Mouse (Mus musculus) forebrain, embryonic 11.5 days (tissue): ENCODE measurements around the gene Ldlrad3. TPM values are rescaled to one million over a fixed set of nuclear protein-coding genes. Genes with fewer than 3 reads are reported as not detected.

Experiments
- ATAC-seq: fragments of 200-750 bp; cut with Nextera tagmentation; replicated peaks from 2 replicates; pipeline ENCODE4 v1.8.0; 2017; ENCODE audit warnings: moderate TSS enrichment; ENCODE audit not compliant: low FRiP score
- DNase-seq: peaks from one replicate; pipeline ENCODE4 v3.0.0-alpha.2; 2017; ENCODE audit warnings: low spot score
- H3K27ac ChIP-seq: fragments of 300-500 bp; sonication (generic); 2 replicates; pipeline ENCODE4 v1.5.1; 2014; ENCODE audit warnings: low read depth, low read length
- H3K27me3 ChIP-seq: fragments of 300-500 bp; sonication (generic); 2 replicates; pipeline ENCODE4 v1.6.1; 2014; ENCODE audit warnings: mild to moderate bottlenecking, low read length, mixed read lengths; ENCODE audit not compliant: control insufficient read depth, insufficient read depth
- H3K36me3 ChIP-seq: fragments of 300-500 bp; sonication (generic); 2 replicates; pipeline ENCODE4 v1.6.1; 2014; ENCODE audit warnings: mild to moderate bottlenecking, low read length, moderate library complexity, mixed read lengths; ENCODE audit not compliant: control insufficient read depth, insufficient read depth
- H3K4me1 ChIP-seq: fragments of 300-500 bp; sonication (generic); replicated peaks from 2 replicates; pipeline ENCODE4 v1.6.1; 2014; ENCODE audit warnings: low read length, mixed read lengths; ENCODE audit not compliant: control insufficient read depth, insufficient read depth
- H3K4me2 ChIP-seq: fragments of 300-500 bp; sonication (generic); 2 replicates; pipeline ENCODE4 v1.6.1; 2014; ENCODE audit warnings: low read depth, mild to moderate bottlenecking, low read length, moderate library complexity, mixed read lengths; ENCODE audit not compliant: severe bottlenecking
- H3K4me3 ChIP-seq: fragments of 300-500 bp; sonication (generic); 2 replicates; pipeline ENCODE4 v1.5.1; 2014; ENCODE audit warnings: low read depth, low read length
- H3K9ac ChIP-seq: fragments of 300-500 bp; sonication (generic); 2 replicates; pipeline ENCODE4 v1.6.1; 2014; ENCODE audit warnings: low read length
- H3K9me3 ChIP-seq: fragments of 300-500 bp; sonication (generic); 2 replicates; pipeline ENCODE4 v1.6.1; 2016; ENCODE audit warnings: low read length, mixed read lengths; ENCODE audit not compliant: control insufficient read depth
- WGBS: fragments of 180-500 bp; shearing (Covaris S2); extraction: QIAGEN DNeasy Blood & Tissue Kit; methylation state at CpG from one replicate; pipeline ENCODE4 v1.1.7; 2014; 5-methylcytosine and 5-hydroxymethylcytosine counted together
- polyA plus RNA-seq: library from polyadenylated mRNA; unstranded; fragments of >200 nt; fragmentation: Nextera tagmentation; extraction: Ambion mirVana; gene quantifications from 2 replicates; pipeline ENCODE4 v1.2.1, GENCODE M21; 2014

The Ldlrad3 gene
- polyA plus RNA-seq, 1 experiment from 2014 or later = 60.7 TPM

DNA sequence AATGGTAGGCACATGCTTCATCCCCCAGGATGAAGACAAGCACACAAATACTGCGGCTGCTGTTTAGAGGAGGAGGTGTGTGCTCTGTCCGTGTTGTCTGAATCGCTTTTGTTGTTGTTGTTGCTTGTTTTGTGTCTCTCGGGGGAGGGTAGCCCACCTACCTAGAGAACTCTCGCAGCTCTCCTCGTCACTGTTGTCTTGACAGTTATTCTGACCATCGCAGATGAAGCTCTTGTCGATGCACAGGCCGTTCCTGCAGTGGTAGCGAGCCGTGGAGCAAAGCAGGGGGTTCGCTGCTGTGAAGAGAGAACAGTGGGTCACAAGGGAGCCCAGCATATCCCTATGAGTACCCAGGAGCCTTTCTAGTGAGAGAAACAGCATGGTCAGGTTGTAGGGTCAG, 128.4 kb downstream of the Ldlrad3 start:
- Histone ChIP-seq H3K36me3 (no peaks in the 10 kb centered on the region; the same call in 1 of the 2 replicates), H3K4me3 (no peak overlapping the region)
- ATAC-seq = no peak

DNA sequence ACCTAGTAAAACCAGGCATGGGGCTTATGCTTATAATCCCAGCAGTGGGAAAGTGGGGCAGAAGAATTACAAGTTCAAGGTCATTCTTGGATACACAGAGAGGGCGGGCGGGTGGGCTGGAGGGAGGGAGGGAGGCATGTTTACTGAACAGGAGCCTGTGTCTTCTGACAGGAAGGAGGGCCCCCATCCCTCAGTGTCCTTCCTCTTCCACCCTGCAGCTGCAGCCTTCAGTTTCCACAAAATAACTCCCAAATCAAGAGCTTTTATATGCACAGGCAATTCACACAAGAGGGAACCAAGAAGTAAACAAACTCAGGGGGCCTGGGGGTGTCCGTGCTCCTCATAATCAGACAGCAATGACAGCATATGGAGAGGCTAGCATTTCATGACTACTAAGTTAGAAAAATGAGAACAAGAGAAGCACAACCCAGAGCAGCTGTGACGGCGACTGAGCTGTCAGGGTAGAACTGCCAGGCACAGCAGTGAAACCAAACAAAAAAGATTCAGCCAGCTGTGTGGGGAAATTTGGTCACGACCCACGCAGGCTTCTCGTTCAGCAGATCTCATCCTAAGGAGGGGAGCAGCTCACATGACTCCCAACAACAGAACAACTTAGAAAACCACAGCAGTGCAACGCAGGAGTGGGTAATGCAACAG, 129.0 kb downstream of the Ldlrad3 start:
- ATAC-seq = no peak
- WGBS = 78% methylated on average over 9 of the region's 9 CpGs
- H3K4me2 ChIP-seq = no peak overlapping the region
- no peaks in the 10 kb centered on the region for H3K9me3 ChIP-seq
- no peaks in the 10 kb centered on the region for H3K4me1 ChIP-seq
- H3K4me3 ChIP-seq = no peak overlapping the region
- H3K36me3 ChIP-seq = no peaks in the 10 kb centered on the region; the same call in 1 of the 2 replicates
- no peaks in the 10 kb centered on the region for H3K27me3 ChIP-seq
- H3K9ac ChIP-seq = no peak overlapping the region
- DNase-seq = no peak
- H3K27ac ChIP-seq = no peak overlapping the region

More for the DNA sequence above, 128.4 kb downstream of the Ldlrad3 start:
- DNase-seq = no peak
- Histone ChIP-seq H3K4me1 (no peaks in the 10 kb centered on the region), H3K27ac (no peak overlapping the region), H3K9ac (no peak overlapping the region), H3K4me2 (no peak overlapping the region), H3K27me3 (no peaks in the 10 kb centered on the region), H3K9me3 (no peaks in the 10 kb centered on the region)
- 87% methylated on average over 12 of the region's 12 CpGs for WGBS

DNA sequence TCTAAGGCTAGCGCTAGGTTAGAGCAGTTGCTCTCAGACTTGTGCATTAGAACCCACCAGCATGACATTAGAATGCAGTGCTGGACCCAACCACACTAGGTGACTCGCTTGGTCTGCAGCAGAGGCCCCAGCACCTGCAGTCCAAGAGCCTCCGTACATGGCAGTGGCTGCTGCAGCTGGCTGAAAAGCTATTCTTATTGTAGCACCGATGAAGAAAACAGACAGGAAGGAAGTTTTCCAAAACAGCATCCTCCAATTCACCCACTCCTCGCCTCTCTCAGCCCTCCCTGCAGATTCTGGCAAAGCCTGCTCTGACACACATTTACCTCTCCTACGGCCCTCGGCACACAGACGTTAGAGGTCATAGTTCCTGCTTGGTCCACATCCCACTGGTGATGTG, 130.0 kb downstream of the Ldlrad3 start:
- 92% methylated on average over 8 of the region's 8 CpGs for WGBS
- ATAC-seq (no peak), DNase-seq (no peak)
- no peaks in the 10 kb centered on the region; the same call in 1 of the 2 replicates for H3K36me3 ChIP-seq
- no peaks in the 10 kb centered on the region for H3K27me3 ChIP-seq
- no peak overlapping the region for H3K9ac ChIP-seq
- H3K4me2 ChIP-seq = no peak overlapping the region
- H3K4me3 ChIP-seq = no peak overlapping the region
- no peaks in the 10 kb centered on the region for H3K4me1 ChIP-seq
- no peaks in the 10 kb centered on the region for H3K9me3 ChIP-seq
- H3K27ac ChIP-seq = no peak overlapping the region

DNA sequence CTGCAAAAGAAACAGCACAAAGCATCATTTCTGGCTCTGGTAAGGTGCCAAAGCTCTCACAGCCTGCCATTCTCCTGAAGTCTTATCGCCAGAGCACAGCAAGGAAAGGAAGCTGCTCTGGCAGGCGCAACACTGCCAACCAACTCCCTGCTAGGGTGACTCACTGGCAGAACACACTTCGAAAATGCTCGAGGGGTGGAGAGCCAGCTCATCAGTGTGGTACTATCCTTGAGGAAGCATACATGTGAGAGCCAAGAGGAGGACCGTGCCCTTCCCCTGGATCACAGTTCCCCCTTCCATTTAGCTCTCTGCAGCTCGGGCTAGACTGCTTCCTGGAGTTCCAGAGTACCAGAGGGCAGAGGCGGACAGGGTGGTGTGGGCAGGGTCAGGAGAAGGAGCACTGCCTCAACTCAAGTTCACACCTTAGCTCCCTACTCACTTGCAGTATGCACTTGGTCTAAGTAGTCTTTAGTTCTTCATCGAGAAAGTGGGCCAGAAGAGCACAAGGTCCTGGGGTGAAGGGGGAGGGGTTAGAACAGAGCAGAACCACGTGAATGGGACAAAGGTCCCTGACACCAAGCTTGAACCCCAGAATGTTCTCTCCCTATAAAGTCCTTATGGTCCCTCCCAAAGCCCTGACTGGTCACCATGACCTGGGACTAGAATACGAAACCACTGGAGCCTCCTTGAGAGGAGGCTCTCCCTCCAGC, 133.1 kb downstream of the Ldlrad3 start:
- Histone ChIP-seq H3K9me3 (no peaks in the 10 kb centered on the region), H3K9ac (no peak overlapping the region), H3K4me3 (no peak overlapping the region), H3K27me3 (no peaks in the 10 kb centered on the region), H3K4me1 (no peaks in the 10 kb centered on the region; the same call in 1 of the 2 replicates), H3K27ac (no peak overlapping the region), H3K4me2 (no peak overlapping the region), H3K36me3 (no peaks in the 10 kb centered on the region; the same call in 1 of the 2 replicates)
- DNase-seq (no peak), ATAC-seq (no peak)
- 91% methylated on average over 10 of the region's 10 CpGs for WGBS

GRCm38 (mm10) chr2:102052353-102052752, 133.8 kb downstream of the Ldlrad3 start:
- WGBS = 85% methylated on average over 6 of the region's 6 CpGs
- Histone ChIP-seq H3K9ac (no peak overlapping the region), H3K4me2 (no peak overlapping the region), H3K4me1 (no peaks in the 10 kb centered on the region; the same call in 1 of the 2 replicates), H3K4me3 (no peak overlapping the region), H3K27ac (no peak overlapping the region), H3K9me3 (no peaks in the 10 kb centered on the region), H3K27me3 (no peaks in the 10 kb centered on the region), H3K36me3 (no peaks in the 10 kb centered on the region)
- no peak for ATAC-seq
- DNase-seq = no peak

- Histone ChIP-seq H3K9ac (no peak overlapping the region), H3K27ac (no peak overlapping the region; the same call in 1 of the 2 replicates), H3K27me3 (no peaks in the 10 kb centered on the region), H3K4me3 (no peak overlapping the region), H3K9me3 (no peaks in the 10 kb centered on the region), H3K36me3 (no peaks in the 10 kb centered on the region), H3K4me2 (no peak overlapping the region), H3K4me1 (no peaks in the 10 kb centered on the region; the same call in 1 of the 2 replicates)
- DNase-seq (no peak), ATAC-seq (no peak)
- 61% methylated on average over 10 of the region's 10 CpGs for WGBS
Observed at GRCm38 (mm10) chr2:102049866-102050550, 136.2 kb downstream of the Ldlrad3 start.

- 65% methylated on average over 16 of the region's 16 CpGs for WGBS
- Histone ChIP-seq H3K4me3 (no peak overlapping the region), H3K4me1 (no peaks in the 10 kb centered on the region; the same call in 1 of the 2 replicates), H3K27ac (no peak overlapping the region), H3K9ac (no peak overlapping the region), H3K9me3 (no peaks in the 10 kb centered on the region), H3K4me2 (no peak overlapping the region), H3K27me3 (no peaks in the 10 kb centered on the region), H3K36me3 (no peaks in the 10 kb centered on the region)
- no peak for DNase-seq
- no peak for ATAC-seq
Observed at GRCm38 (mm10) chr2:102048296-102049175, 137.6 kb downstream of the Ldlrad3 start.

- H3K4me2 ChIP-seq = no peak overlapping the region
- no peaks in the 10 kb centered on the region; the same call in 1 of the 2 replicates for H3K4me1 ChIP-seq
- ATAC-seq = no peak
Observed at GRCm38 (mm10) chr2:102046481-102046880, 139.7 kb downstream of the Ldlrad3 start.

More at GRCm38 (mm10) chr2:102046481-102046880, 139.7 kb downstream of the Ldlrad3 start:
- DNase-seq = no peak
- Histone ChIP-seq H3K27me3 (no peaks in the 10 kb centered on the region), H3K9me3 (no peaks in the 10 kb centered on the region), H3K9ac (no peak overlapping the region), H3K27ac (no peak overlapping the region), H3K4me3 (no peak overlapping the region), H3K36me3 (no peaks in the 10 kb centered on the region)
- WGBS = 93% methylated on average over 7 of the region's 7 CpGs
